Mouse (Mus musculus) lung, embryonic 14.5 days (tissue): ENCODE data around the gene Tbx18. TPM values are rescaled to one million over a fixed set of nuclear protein-coding genes. Genes with fewer than 3 reads are reported as not detected.

Source experiments
- ATAC-seq: fragments of 200-750 bp; cut with Nextera tagmentation; 2 replicates; pipeline ENCODE4 v1.8.0; 2017; ENCODE audit warnings: mild to moderate bottlenecking, moderate TSS enrichment, moderate library complexity; ENCODE audit not compliant: insufficient read depth
- DNase-seq: peaks from one replicate; pipeline ENCODE4 v3.0.0-alpha.2; 2015
- H3K27ac ChIP-seq: fragments of 300-500 bp; sonication (generic); 2 replicates; pipeline ENCODE4 v1.5.1; 2014; ENCODE audit warnings: low read depth, mild to moderate bottlenecking, moderate library complexity
- H3K27me3 ChIP-seq: fragments of 300-500 bp; sonication (generic); 2 replicates; pipeline ENCODE4 v1.6.1; 2014; ENCODE audit warnings: low read length, control low read depth; ENCODE audit not compliant: insufficient read depth
- H3K36me3 ChIP-seq: fragments of 300-500 bp; sonication (generic); 2 replicates; pipeline ENCODE4 v1.6.1; 2014; ENCODE audit warnings: control low read depth; ENCODE audit not compliant: insufficient read depth
- H3K4me1 ChIP-seq: fragments of 300-500 bp; sonication (generic); 2 replicates; pipeline ENCODE4 v1.6.1; 2014; ENCODE audit warnings: antibody characterized with exemption, control low read depth; ENCODE audit not compliant: insufficient read depth
- H3K4me2 ChIP-seq: fragments of 300-500 bp; sonication (generic); 2 replicates; pipeline ENCODE4 v1.6.1; 2014; ENCODE audit warnings: mild to moderate bottlenecking
- H3K4me3 ChIP-seq: fragments of 300-500 bp; sonication (generic); 2 replicates; pipeline ENCODE4 v1.5.1; 2014; ENCODE audit warnings: low read depth, low read length
- H3K9ac ChIP-seq: fragments of 300-500 bp; sonication (generic); 2 replicates; pipeline ENCODE4 v1.6.1; 2014
- H3K9me3 ChIP-seq: fragments of 300-500 bp; sonication (generic); 2 replicates; pipeline ENCODE4 v1.6.1; 2016; ENCODE audit warnings: low read depth, low read length, control low read depth
- CTCF ChIP-seq: IDR thresholded peaks from 2 replicates; pipeline ENCODE4 v1.5.1; 2016; ENCODE audit warnings: antibody characterized with exemption, low read depth
- WGBS: fragments of 180-500 bp; shearing (Covaris S2); extraction: QIAGEN DNeasy Blood & Tissue Kit; methylation state at CpG from one replicate; pipeline ENCODE4 v1.1.7; 2014; 5-methylcytosine and 5-hydroxymethylcytosine counted together
- polyA plus RNA-seq: library from polyadenylated mRNA; unstranded; fragments of >200 nt; fragmentation: Nextera tagmentation; extraction: Ambion mirVana; gene quantifications from 2 replicates; pipeline ENCODE4 v1.2.1, GENCODE M21; 2014

Gene Tbx18
- polyA plus RNA-seq, 1 experiment from 2014 or later = 0.42 TPM

DNA sequence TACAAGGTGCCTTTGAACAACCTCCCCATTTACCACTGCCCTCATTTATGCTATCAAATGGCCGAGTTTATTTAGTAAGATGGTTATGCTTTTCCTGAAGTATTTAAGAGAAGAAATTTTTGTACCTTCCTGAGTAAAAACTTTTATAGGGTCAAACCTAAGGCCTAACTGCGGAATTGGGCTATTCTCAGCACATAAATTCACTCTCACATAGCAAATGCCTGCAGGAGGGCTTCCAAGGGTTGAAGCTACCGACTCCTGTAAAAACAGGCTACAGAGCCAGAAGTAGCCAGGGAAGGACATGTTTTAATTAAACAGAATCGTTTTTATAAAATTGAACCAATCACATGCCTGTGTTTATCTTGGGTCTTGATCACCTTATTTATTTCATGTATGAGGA is 20.7 kb downstream of the Tbx18 start:
- no peak for ATAC-seq
- 56% methylated on average over 4 of the region's 4 CpGs for WGBS
- H3K27ac ChIP-seq = no peak overlapping the region

DNA sequence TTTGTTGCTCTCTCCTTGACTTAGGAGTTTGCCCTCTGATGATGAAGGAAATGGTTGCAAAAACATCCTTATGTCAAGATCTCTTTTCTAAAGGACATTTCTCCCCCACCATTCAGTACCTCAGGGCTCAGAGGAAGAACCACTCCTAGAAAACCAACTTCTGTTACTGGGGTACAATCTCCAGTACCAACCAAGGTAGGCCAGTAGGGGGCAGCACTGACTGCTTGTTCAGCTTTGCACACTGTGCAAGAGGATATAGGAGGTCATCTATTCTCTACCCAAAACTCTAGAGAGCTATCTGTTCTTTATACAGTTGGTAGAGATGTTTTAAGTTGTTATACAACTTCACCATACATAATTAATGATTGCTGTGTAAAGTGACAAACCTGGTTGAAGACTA is 22.9 kb downstream of the Tbx18 start:
- no peaks in the 10 kb centered on the region for H3K4me1 ChIP-seq
- no peaks in the 10 kb centered on the region for H3K27me3 ChIP-seq
- TF ChIP-seq CTCF = peak; percentile 64
- H3K27ac ChIP-seq = no peak overlapping the region
- DNase-seq (peak; percentile 68), ATAC-seq (no peak; the same call in 1 of the 2 replicates)
- H3K9me3 ChIP-seq = no peaks in the 10 kb centered on the region
- H3K4me2 ChIP-seq = no peak overlapping the region
- H3K36me3 ChIP-seq = no peaks in the 10 kb centered on the region
- H3K4me3 ChIP-seq = no peak overlapping the region
- no peak overlapping the region for H3K9ac ChIP-seq

More for the DNA sequence above, 20.7 kb downstream of the Tbx18 start:
- H3K9ac ChIP-seq = no peak overlapping the region
- no peaks in the 10 kb centered on the region for H3K4me1 ChIP-seq
- DNase-seq = no peak
- H3K4me3 ChIP-seq = no peak overlapping the region
- no peaks in the 10 kb centered on the region for H3K27me3 ChIP-seq
- no peak for TF ChIP-seq CTCF
- H3K4me2 ChIP-seq = no peak overlapping the region
- H3K9me3 ChIP-seq = no peaks in the 10 kb centered on the region
- H3K36me3 ChIP-seq = no peaks in the 10 kb centered on the region

DNA sequence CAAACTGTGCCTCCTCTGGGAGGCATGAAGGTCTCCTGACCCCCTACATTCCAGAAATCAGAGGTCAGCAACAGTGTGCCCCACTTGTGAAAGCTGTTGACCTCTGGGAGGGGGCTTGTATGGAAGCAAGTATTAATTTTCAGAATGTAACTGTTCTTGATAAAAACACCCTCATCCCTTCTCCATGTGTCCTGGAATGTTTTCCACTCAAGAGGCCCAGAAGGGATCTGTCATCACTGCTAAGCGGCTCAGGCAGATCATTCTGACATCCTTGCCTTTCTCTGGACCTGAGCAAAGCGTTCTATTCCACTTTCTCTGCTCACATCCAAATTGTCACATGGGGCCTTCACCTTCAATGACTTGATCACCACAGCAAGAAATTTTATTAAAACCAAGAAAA is 28.8 kb downstream of the Tbx18 start:
- Histone ChIP-seq H3K4me2 (no peak overlapping the region), H3K9me3 (no peaks in the 10 kb centered on the region), H3K27me3 (no peaks in the 10 kb centered on the region), H3K9ac (no peak overlapping the region), H3K4me1 (no peaks in the 10 kb centered on the region), H3K27ac (no peak overlapping the region), H3K36me3 (no peaks in the 10 kb centered on the region), H3K4me3 (no peak overlapping the region)
- DNase-seq = no peak
- 51% methylated on average over 2 of the region's 2 CpGs for WGBS
- no peak for ATAC-seq
- no peak for TF ChIP-seq CTCF

DNA sequence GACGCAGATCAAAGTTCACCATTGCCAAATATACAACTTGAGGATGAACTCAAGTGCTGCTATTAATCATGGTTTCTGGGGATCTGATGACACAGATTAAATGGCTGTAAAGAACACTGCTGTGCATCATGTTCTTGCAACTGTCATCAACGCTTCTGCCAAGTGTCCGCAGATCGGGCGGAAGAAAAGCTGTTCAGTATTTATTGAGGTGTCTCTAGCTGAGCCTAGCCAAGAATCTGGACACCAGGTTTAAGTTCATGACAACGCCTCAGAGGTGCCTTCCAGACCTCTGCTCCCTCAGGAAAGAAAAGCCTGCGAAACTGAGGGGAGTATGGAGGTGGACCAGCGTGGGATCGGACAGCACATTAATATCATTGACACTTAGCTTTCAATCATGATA is 44.1 kb downstream of the Tbx18 start:
- no peak overlapping the region for H3K4me2 ChIP-seq
- no peaks in the 10 kb centered on the region; the same call in 1 of the 2 replicates for H3K4me1 ChIP-seq
- ATAC-seq (no peak), DNase-seq (no peak)
- WGBS = 40% methylated on average over 9 of the region's 9 CpGs
- H3K4me3 ChIP-seq = no peak overlapping the region
- no peaks in the 10 kb centered on the region for H3K9me3 ChIP-seq
- H3K9ac ChIP-seq = no peak overlapping the region
- H3K27me3 ChIP-seq = no peaks in the 10 kb centered on the region
- H3K27ac ChIP-seq = no peak overlapping the region
- no peak for TF ChIP-seq CTCF
- no peaks in the 10 kb centered on the region for H3K36me3 ChIP-seq

DNA sequence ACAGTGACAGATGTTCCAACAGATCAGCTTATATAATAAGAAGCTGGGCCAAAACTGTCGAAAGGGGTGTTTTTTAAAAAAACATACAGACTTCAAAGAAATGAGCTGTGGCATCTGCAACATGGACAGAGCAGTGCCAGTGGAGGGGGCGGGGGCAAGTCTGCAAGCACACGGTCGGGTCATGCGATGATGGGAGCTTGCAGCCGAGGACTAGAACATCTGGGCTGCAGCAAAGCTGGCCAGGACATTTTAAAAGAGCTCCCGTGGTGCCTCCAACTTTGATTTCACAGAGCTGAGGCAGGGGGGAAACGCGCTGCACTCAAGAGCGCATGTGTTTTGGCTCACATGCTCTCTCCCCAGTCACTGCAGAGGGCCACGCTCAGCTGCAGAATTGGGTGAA is 48.8 kb downstream of the Tbx18 start:
- DNase-seq = peak; percentile 57
- ATAC-seq = peak; percentile 86

More for the DNA sequence above, 48.8 kb downstream of the Tbx18 start:
- H3K9me3 ChIP-seq = no peaks in the 10 kb centered on the region
- no peaks in the 10 kb centered on the region; the same call in 1 of the 2 replicates for H3K4me1 ChIP-seq
- no peak overlapping the region for H3K4me3 ChIP-seq
- 35% methylated on average over 11 of the region's 11 CpGs for WGBS
- no peaks in the 10 kb centered on the region for H3K27me3 ChIP-seq
- H3K9ac ChIP-seq = no peak overlapping the region
- peak overlapping the region; percentile 46 for H3K4me2 ChIP-seq
- no peak overlapping the region for H3K27ac ChIP-seq
- TF ChIP-seq CTCF = no peak
- no peaks in the 10 kb centered on the region for H3K36me3 ChIP-seq
